Mouse (Mus musculus) urinary bladder, postnatal 10 days (tissue): ENCODE results near the gene Il15ra.

Experiments
- DNase-seq: peaks from one replicate; pipeline ENCODE4 v3.0.0; 2022; ENCODE audit warnings: low spot score

The Il15ra gene

DNA sequence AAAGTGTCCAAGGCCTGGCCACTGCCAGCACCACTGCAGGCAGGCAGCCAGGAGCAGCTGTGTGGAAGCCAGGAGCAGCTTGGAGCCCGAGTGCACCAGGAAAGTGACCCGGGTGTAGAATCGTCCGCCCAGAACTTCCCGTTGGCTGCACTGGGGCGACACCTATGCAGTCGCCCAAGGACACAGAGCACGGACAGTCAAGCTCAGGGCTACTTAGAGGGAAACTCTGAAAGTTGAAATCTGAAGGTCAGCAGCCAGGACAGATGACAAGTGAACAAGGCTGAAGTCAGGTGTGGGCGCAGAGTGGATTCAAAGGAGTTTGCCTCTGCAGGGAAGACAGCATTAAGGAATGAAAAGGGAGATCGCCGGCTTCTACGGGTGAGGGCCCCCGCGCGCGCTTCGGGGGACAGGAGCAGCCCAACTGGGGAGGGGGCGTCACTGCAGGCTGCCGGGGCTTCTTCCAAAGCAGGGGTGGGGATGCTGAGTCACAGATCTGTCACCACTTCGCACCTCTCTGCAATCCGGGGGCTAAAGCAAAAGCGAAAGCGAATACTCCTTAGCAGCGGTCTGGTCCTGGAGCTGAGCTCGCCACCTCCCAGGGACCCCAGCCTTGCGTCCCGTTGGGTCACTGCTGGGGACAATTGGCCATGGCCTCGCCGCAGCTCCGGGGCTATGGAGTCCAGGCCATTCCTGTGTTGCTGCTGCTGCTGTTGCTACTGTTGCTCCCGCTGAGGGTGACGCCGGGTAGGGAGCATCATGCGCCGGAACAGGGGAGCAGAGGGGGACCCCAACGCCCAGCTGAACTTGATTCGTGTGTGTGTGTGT lies at the start of gene Il15ra:
Gene Il15ra, plus strand, starts transcription at position 90 of the 825 bp plus-strand sequence.
- no peak for DNase-seq

DNA sequence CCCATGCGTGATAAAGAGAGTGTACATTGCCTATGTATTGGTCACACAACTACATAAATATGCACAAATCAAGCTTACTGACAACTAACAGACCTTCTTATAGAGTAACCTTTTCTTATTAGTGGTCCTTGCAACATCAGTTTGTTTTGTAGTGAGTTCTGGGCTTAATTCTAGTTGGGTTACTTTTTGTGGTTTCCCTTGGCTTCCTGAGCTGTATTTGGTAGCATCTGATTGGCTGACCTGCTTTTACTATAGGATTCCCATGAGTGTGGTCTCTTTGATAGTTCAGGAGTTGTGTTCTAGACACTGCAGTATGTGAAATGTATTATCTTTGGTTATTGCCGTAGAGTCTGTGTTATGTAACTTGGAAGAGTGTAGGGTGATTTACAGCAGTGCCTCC lies 47.5 kb upstream of the Il15ra start:
- no peak for DNase-seq

- no peak for DNase-seq
These were observed 45.8 kb upstream of the Il15ra start for GRCm38 (mm10) chr2:11659263-11659662.

DNA sequence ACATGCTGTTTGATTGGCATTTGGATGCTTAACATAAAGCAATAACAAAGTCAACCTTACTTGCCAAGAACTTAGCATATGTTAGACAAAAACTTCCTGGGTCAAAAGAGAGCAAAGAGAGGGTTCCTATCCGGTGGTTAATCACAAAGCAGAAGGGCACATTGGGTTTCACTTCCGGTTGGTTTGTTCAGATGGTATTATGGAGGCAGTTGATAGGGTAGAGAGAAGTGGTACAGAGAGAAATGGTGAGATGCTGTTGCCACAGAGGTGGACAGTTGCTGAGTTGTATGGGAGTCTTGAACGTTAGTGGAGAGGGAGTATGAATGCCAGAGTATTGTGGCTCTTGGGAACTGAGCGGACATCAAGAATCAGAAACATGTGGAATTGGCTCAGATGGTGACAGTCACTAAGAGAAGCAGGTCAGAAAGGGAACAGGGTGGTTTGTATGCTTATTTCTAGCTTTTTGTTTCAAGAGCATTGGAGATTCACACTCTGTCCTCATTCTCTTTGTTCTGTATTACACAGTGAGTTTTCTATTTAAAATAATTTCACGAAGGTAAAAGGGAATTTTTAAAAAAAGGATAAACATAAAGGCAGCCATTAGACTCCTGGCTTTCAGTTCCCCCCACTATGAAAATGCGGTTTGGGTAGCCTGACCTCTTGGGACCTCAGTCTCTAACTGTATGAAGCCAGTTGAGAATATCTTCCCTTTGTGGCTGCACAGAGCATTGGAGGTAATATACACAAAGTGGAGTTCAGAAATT lies 42.8 kb upstream of the Il15ra start:
- DNase-seq: no peak

DNA sequence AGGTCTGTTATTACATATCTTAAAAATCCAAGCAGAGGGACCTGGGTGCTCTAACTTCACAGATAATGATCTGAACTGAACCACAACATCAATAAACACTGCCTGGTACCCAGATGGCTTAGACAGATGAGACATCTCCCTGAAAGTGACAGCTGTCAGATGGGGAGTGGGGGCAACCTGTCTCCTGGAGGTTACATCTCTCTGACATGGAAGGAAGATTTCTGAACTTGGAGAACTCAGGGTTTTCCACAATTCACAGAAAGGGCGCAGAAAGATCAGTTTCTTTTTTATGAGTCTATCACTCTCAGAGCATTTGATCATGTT lies 42.2 kb upstream of the Il15ra start:
- no peak for DNase-seq

GRCm38 (mm10) chr2:11663961-11664360 lies 41.1 kb upstream of the Il15ra start:
- peak; percentile 16 for DNase-seq

- no peak for DNase-seq
These were observed 40.7 kb upstream of the Il15ra start for GRCm38 (mm10) chr2:11664367-11664766.

DNA sequence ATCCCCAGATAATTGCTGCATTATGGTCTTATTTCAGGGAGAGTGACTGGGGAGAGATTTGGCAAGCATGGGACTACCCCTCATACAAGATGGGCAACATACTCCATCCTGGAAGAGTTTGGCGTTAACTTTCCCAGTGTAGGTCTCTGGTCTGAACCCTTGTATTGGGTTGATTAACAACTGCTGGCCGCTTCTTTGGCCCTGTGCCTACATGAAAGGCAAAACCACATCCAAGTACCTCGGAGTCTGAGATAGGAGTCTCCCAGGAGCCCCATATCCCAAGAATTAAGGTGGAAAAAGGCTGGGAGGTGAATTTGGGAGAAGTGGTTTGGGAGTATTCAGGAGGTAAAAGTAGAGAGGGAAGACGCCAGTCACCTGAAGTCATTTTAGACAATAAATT lies 40.3 kb upstream of the Il15ra start:
- no peak for DNase-seq

GRCm38 (mm10) chr2:11665326-11665725 lies 39.8 kb upstream of the Il15ra start:
- no peak for DNase-seq

DNA sequence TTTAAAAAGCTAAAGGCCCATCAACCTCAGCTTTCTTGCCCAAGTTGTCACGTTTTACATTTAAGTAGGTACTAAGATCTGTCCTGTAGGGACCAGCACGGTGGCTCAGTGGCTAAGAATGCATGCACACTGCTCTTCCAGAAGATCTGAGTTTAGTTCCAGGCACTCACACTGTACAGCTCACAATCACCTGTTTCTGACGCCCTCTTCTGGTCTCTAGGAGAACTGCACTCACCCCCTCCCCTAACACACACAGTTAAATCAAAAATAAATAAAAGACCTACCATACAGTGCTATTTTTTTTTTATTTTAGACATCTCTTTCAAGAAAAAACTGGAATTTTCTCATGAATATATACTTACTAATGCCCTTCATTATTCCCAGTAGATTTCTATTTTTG lies 32.9 kb upstream of the Il15ra start:
- DNase-seq: no peak

- no peak for DNase-seq
These were observed 25.5 kb upstream of the Il15ra start for GRCm38 (mm10) chr2:11679626-11680025.

- no peak for DNase-seq
These were observed 22.4 kb upstream of the Il15ra start for GRCm38 (mm10) chr2:11682712-11683111.

GRCm38 (mm10) chr2:11686512-11686911 lies 18.6 kb upstream of the Il15ra start:
- DNase-seq: no peak

DNA sequence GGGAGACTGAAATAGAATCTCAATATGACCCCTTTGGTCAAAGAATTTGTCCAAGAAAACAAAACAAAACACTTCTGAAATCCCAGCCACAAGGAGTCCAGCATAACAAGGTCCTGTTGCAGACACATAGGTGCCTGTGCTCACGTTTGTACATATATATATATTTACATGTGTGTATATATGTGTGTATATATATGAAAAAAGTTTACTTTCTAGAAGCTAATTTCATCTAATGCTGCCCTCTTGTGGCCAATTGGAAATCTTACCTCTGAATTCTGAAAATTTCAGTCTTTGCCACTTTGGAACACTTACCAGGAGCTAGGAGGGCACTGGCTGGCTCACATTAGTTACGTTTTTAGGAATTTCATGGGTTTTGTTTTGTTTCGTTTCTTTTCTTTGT lies 17.7 kb upstream of the Il15ra start:
- DNase-seq: no peak

DNA sequence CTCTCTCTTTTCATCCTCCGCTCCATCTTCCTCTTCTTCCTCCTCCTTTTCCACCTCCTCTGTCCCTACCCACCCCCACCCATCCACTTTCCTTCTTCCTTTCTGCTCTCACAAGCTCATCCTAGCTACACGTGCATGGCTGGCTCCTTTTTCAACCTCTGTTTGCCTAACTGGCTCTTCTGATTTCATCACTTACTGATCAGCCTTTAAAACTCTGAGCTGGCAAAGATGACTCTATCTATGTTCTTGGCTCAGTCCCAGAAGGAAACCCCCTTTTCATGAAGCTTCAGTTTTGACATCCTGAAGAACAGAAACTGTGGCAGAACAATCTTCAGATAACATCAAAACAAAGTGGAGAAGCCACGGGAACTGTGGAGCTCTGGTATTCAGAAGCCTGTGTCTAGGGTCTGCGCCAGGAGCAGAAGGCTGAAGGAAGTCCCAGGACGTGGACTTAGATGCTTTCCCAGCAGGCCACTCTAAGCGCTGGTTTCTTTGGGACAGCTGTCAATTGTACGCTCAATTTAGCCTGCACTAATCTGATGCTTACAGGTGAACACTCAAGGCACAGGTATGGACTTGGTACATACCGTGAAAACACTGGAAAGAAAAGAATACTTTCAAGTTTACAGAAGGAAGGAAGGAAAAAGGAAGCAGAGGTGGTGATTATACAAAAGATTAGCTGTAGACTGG lies 14.7 kb upstream of the Il15ra start:
- no peak for DNase-seq

- no peak for DNase-seq
These were observed 11.7 kb upstream of the Il15ra start for GRCm38 (mm10) chr2:11693352-11693751.

DNA sequence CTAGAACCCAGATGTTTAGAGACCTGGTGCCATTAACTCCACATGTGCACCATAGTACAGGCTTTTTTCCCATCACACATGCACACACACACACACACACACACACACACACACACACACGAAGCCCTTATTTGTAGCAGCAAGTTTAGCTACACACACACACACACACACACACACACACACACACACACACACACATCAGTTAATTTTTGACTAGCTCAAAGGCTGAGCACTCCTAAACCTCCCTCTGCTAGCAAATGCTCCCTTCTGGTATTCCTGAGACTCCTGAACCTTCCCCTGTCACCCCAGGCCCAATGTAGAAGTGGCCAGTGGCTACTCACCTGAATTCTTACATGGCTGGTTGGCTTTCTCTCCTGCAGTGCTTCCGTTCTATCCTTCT lies 11.0 kb upstream of the Il15ra start:
- DNase-seq: no peak

DNA sequence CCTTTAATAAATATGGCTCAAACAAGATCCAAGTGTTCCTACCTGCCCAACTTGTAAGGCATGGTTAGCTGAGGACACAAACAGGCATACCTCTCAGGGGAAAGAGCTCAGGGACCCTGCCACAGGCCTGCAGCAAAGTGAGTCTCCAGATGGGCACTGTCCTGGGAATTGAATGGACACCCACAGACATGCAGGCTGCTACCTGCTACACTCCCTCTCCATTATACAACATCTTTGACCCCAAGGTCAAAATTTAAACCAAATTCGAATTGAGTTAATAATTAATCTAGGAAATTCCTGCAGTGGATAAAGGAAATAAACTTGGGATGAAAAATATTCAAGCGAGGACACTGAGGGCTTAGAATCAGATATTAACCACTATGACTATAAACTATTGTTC lies 9.2 kb upstream of the Il15ra start:
- no peak for DNase-seq

GRCm38 (mm10) chr2:11698994-11699393 lies 6.1 kb upstream of the Il15ra start:
- no peak for DNase-seq

- no peak for DNase-seq
These were observed 5.2 kb upstream of the Il15ra start for GRCm38 (mm10) chr2:11699905-11700304.

- DNase-seq: no peak
These were observed 1.1 kb downstream of the Il15ra start for GRCm38 (mm10) chr2:11706030-11706745.

GRCm38 (mm10) chr2:11706746-11707065 lies 1.6 kb downstream of the Il15ra start:
- DNase-seq: no peak

DNA sequence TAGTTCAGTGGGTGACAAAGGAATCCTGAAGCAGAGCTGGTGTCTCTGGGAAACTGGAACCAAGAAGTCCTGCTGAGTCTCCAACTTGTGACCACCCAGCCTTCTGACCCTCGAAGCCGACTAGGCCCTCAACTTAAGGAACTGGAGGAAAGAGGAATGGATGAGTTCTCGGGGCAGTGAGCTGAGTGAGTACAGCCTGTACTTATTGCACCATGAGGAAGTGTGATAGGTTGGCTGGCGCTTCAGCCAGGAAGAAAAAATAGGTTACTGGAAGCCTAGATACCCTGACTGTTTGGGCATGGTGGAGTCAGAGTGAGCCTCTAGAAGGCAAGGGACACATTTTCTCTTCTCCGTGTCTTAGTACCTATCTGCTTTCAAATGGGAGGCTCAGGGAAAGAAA lies 3.4 kb downstream of the Il15ra start:
- DNase-seq: no peak
